Mouse (Mus musculus) CH12.LX (cell line): ENCODE measurements around the gene Pla2g10. TPM values are rescaled to one million over a fixed set of nuclear protein-coding genes. Genes with fewer than 3 reads are reported as not detected.
A peak's percentile ranks its signal among the peaks of the same experiment; 100 is the strongest.
"Not testable (repeated sequence)": the region's sequence is repeated elsewhere in the genome, so short reads cannot be mapped to it uniquely, and the experiment has no call there.

Experiments used
- DNase-seq: peaks from one replicate; pipeline ENCODE4 v3.0.0-alpha.2; 2013; ENCODE audit errors: extremely low read depth
- H3K27ac ChIP-seq: 2 replicates; pipeline ENCODE4 v1.5.1; 2012; ENCODE audit warnings: low read depth, mild to moderate bottlenecking, control low read depth, moderate library complexity; ENCODE audit not compliant: insufficient read depth
- H3K27me3 ChIP-seq: replicated peaks from 2 replicates; pipeline ENCODE3; 2012; ENCODE audit warnings: inconsistent platforms
- H3K36me3 ChIP-seq, 2 experiments: replicated peaks in 1 of 2; 2 replicates each; pipeline versions ENCODE3 to v1.6.1; 2012; ENCODE audit warnings: inconsistent platforms in 1 of 2, low read length in 1 of 2, mild to moderate bottlenecking in 1 of 2, mixed read lengths in 1 of 2, moderate library complexity in 1 of 2; ENCODE audit not compliant: control insufficient read depth in 1 of 2, insufficient read depth in 1 of 2
- H3K4me1 ChIP-seq, 2 experiments: 2 replicates each; pipeline ENCODE4 v1.6.1; 2012; ENCODE audit warnings: inconsistent platforms in 1 of 2, moderate library complexity in 1 of 2; ENCODE audit not compliant: insufficient read depth in 2 of 2, control insufficient read depth in 1 of 2
- H3K4me2 ChIP-seq: 2 replicates; pipeline ENCODE4 v1.6.1; 2012; ENCODE audit warnings: low read depth, mild to moderate bottlenecking, control low read depth; ENCODE audit not compliant: poor library complexity, insufficient read depth, severe bottlenecking
- H3K4me3 ChIP-seq, 3 experiments: fragments of 150-350 bp in 1 of 3; sonication (generic) in 1 of 3; replicated peaks in 1 of 3; 2 replicates each; pipeline versions ENCODE3 to v1.5.1; 2011 to 2012; ENCODE audit warnings: low read depth in 2 of 3, low read length in 2 of 3, mild to moderate bottlenecking in 2 of 3, moderate library complexity in 2 of 3, control low read depth in 1 of 3, improper control_type of control experiment in 1 of 3, inconsistent platforms in 1 of 3, mixed read lengths in 1 of 3; ENCODE audit not compliant: poor library complexity in 1 of 3
- H3K79me2 ChIP-seq: replicated peaks from 2 replicates; pipeline ENCODE4 v1.6.1; 2012; ENCODE audit warnings: mild to moderate bottlenecking, moderate library complexity; ENCODE audit not compliant: control insufficient read depth, poor library complexity, insufficient read depth, severe bottlenecking; ENCODE audit errors: extremely low read depth
- H3K9ac ChIP-seq: 2 replicates; pipeline ENCODE4 v1.6.1; 2012; ENCODE audit warnings: low read depth, mild to moderate bottlenecking, control low read depth, moderate library complexity; ENCODE audit not compliant: insufficient read depth
- H3K9me3 ChIP-seq: replicated peaks from 2 replicates; pipeline ENCODE3; 2012; ENCODE audit warnings: low read length, inconsistent platforms, mixed read lengths
- CHD1 ChIP-seq: IDR thresholded peaks from 2 replicates; pipeline ENCODE4 v1.6.1; 2012; ENCODE audit warnings: low read depth, low read length, improper control_type of control experiment, inconsistent platforms
- CTCF ChIP-seq, 2 experiments: IDR thresholded peaks in 1 of 2; conservative IDR thresholded peaks in 1 of 2; 2 replicates each; pipeline ENCODE4 v1.5.1; 2011 to 2012; ENCODE audit warnings: low read depth in 2 of 2, low read length in 2 of 2, improper control_type of control experiment in 1 of 2, inconsistent platforms in 1 of 2, mild to moderate bottlenecking in 1 of 2, moderate library complexity in 1 of 2
- EP300 ChIP-seq: IDR thresholded peaks from 2 replicates; pipeline ENCODE4 v1.6.1; 2011; ENCODE audit warnings: low read length, improper control_type of control experiment
- IRF4 ChIP-seq: IDR thresholded peaks from 2 replicates; pipeline ENCODE4 v1.6.1; 2014; ENCODE audit warnings: low read depth, mild to moderate bottlenecking, inconsistent platforms, low read length, improper control_type of control experiment
- JUN ChIP-seq: IDR thresholded peaks from 2 replicates; pipeline ENCODE4 v1.6.1; 2011; ENCODE audit warnings: low read depth, mild to moderate bottlenecking, low read length, improper control_type of control experiment, moderate library complexity; ENCODE audit not compliant: insufficient read depth
- JUND ChIP-seq: conservative IDR thresholded peaks from 2 replicates; pipeline ENCODE4 v1.6.1; 2011; ENCODE audit warnings: low read depth, low read length, improper control_type of control experiment
- KAT2A ChIP-seq: IDR thresholded peaks from 2 replicates; pipeline ENCODE4 v1.6.1; 2012; ENCODE audit warnings: low read length, improper control_type of control experiment, inconsistent platforms; ENCODE audit not compliant: insufficient replicate concordance
- MXI1 ChIP-seq: IDR thresholded peaks from 2 replicates; pipeline ENCODE4 v1.6.1; 2011; ENCODE audit warnings: mild to moderate bottlenecking, low read depth, low read length, improper control_type of control experiment
- MYC ChIP-seq: IDR thresholded peaks from 2 replicates; pipeline ENCODE4 v1.6.1; 2011; ENCODE audit warnings: low read depth, mild to moderate bottlenecking, improper control_type of control experiment, low read length
- NELFE ChIP-seq: IDR thresholded peaks from 2 replicates; pipeline ENCODE4 v1.6.1; 2011; ENCODE audit warnings: low read depth, low read length, improper control_type of control experiment
- PAX5 ChIP-seq: IDR thresholded peaks from 2 replicates; pipeline ENCODE4 v1.6.1; 2012; ENCODE audit warnings: low read length, inconsistent platforms, mixed read lengths
- POLR2AphosphoS2 ChIP-seq: IDR thresholded peaks from 2 replicates; pipeline ENCODE4 v1.6.1; 2011; ENCODE audit warnings: low read depth, low read length, improper control_type of control experiment
- SIN3A ChIP-seq: IDR thresholded peaks from 2 replicates; pipeline ENCODE4 v1.6.1; 2012; ENCODE audit warnings: low read length, improper control_type of control experiment, inconsistent platforms
- USF1 ChIP-seq: IDR thresholded peaks from 2 replicates; pipeline ENCODE4 v1.6.1; 2014; ENCODE audit warnings: low read depth, mild to moderate bottlenecking, inconsistent platforms, low read length, improper control_type of control experiment
- ZC3H11A ChIP-seq: IDR thresholded peaks from 2 replicates; pipeline ENCODE4 v1.6.1; 2012; ENCODE audit warnings: low read depth, mild to moderate bottlenecking, inconsistent platforms, low read length, improper control_type of control experiment
- ZKSCAN1 ChIP-seq: IDR thresholded peaks from 2 replicates; pipeline ENCODE4 v1.6.1; 2012; ENCODE audit warnings: low read depth, inconsistent platforms, low read length, improper control_type of control experiment, borderline replicate concordance
- dilution Hi-C: fragments of 300-500 bp; cut with MboI; formaldehyde crosslinking; loops from 2 replicates; pipeline ENCODE4 v1.14.3; 2020; ENCODE audit warnings: low sequenced_read_pairs; ENCODE audit not compliant: extremely low pct_unique_long_range_greater_than_20kb, extremely low pct_ligation_motif_present
- in situ Hi-C: fragments of 300-500 bp; cut with MboI; formaldehyde crosslinking; loops from 3 replicates; pipeline ENCODE4 v1.14.3; 2019; ENCODE audit warnings: low sequenced_read_pairs, low pct_ligation_motif_present, low pct_unique_long_range_greater_than_20kb, mixed read lengths
- polyA plus RNA-seq: library from polyadenylated mRNA; unstranded; fragments of >175 nt; gene quantifications from 2 replicates; pipeline ENCODE4 v1.2.1, GENCODE M21; 2012; ENCODE audit warnings: low read depth; ENCODE audit not compliant: insufficient read length
- total RNA-seq, 2 experiments: library from RNA; depleted of rRNA; stranded (reverse); fragments of 300-350 nt in 1 of 2; fragments of >200 nt in 1 of 2; gene quantifications; 2 replicates each; pipeline ENCODE4 v1.2.3; 2012 to 2014

Pla2g10 gene
- total and polyA plus RNA-seq, 3 experiments = not detected

DNA sequence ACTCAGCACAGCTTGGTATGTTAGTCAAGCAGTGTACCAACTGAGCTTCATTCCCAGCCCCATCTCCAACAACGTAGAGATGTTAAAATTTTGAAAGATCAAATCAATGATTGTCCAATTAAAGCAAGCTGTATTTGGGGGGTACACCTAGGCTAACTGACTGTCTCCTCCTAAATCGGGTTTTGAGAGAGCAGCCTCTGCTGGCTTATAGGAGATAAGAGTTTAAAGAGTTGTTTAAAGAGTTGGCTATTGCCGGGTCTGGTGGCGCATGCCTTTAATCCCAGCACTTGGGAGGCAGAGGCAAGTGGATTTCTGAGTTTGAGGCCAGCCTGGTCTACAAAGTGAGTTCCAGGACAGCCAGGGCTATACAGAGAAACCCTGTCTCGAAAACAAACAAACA is 59.9 kb downstream of the Pla2g10 start:
- in situ Hi-C loops, DNase-seq, H3K27ac ChIP-seq, dilution Hi-C loops, H3K27me3 ChIP-seq, H3K9me3 ChIP-seq: not testable (repeated sequence)
- H3K79me2 ChIP-seq = peaks cover 45% of the 10 kb centered on the region
- H3K36me3 ChIP-seq = peaks cover 5 to 24% of the 10 kb centered on the region in 2 experiments
- H3K4me3 ChIP-seq = peak overlapping the region in 1 of 3 experiments; percentile 86
- peaks cover 5 to 49% of the 10 kb centered on the region in 2 experiments for H3K4me1 ChIP-seq
- H3K4me2 ChIP-seq = peak overlapping the region; percentile 76; the same call in 1 of the 2 replicates
- peak; percentile 83; the same call in 1 of the 2 replicates for TF ChIP-seq CHD1
- peak overlapping the region; percentile 86; the same call in 1 of the 2 replicates for H3K9ac ChIP-seq

DNA sequence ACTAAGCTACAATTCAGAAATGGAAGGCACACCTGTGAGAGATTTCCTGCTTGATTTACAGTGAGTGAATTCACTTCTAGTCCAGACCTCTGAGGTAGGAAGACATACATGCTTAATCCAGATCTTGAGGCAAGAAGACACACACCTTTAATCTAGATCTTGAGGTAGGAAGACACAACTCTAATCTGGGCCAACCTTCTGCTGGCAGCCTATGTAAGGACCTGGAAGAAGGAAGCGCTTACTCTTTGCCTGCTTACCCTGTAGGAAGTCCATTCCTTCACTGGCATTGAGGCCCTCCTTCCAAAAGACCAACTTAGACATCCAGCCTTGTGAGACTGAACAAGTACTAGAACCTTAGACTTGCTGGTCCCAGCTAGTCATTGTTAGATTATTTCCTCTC is 61.5 kb downstream of the Pla2g10 start:
- Histone ChIP-seq H3K27ac (no peak overlapping the region), H3K27me3 (no peaks in the 10 kb centered on the region)

DNA sequence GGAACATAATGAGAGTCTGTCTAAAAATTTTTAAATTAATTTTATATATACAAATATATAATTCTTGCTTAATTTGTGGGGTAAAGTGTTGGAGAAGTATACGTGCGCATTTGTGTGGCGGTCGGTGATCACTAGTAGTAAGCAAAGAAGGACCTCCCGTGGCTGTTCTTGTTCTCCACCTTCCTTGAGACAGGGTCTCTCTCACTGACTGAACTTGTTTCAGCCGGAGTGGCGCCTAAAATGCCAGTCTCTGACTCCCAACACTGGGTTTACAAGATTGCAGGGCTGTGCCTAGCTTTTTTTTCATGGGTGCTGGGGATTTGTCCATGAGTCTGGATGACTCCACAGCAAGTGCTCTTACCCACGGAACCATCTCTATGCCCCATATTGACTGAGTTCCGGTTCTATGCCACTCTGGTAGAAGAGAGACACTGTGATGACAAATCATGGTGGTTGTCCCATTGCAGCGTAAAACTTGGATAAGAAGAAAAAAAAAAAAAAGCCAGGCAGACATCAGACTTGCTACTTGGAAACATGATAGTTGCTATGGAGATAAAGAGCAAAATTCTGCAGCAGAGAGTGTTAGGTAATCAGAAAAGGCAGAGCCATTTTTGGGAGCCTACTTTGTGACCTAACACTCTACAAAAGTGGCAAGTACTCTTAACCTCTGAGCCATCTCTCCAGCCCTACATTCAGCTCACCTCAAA is 62.2 kb downstream of the Pla2g10 start:
- TF ChIP-seq SIN3A = no peak
- peaks cover 16 to 25% of the 10 kb centered on the region in 2 experiments for H3K36me3 ChIP-seq
- H3K4me1 ChIP-seq = peaks cover 5 to 44% of the 10 kb centered on the region in 2 experiments
- dilution Hi-C loops (no loop called here), in situ Hi-C loops (no loop called here)
- H3K27ac ChIP-seq = no peak overlapping the region
- H3K9me3 ChIP-seq = no peaks in the 10 kb centered on the region
- H3K79me2 ChIP-seq = peaks cover 25% of the 10 kb centered on the region
- no peaks in the 10 kb centered on the region for H3K27me3 ChIP-seq
- H3K4me2 ChIP-seq = 0 out of 2 replicates have a peak overlapping the region, but pooled peaks have one; percentile 17
- peak overlapping the region; percentile 26; the same call in 1 of the 2 replicates for H3K9ac ChIP-seq
- peak overlapping the region in 2 of 3 experiments; percentile 73 to 97 for H3K4me3 ChIP-seq
- no peak for DNase-seq

More for the DNA sequence above, 61.5 kb downstream of the Pla2g10 start:
- Histone ChIP-seq H3K4me1 (peaks cover 5 to 51% of the 10 kb centered on the region in 2 experiments), H3K79me2 (peaks cover 32% of the 10 kb centered on the region)
- dilution Hi-C loops = no loop called here
- TF ChIP-seq KAT2A = no peak
- TF ChIP-seq, all 38 proteins: peak for 0
- H3K9me3 ChIP-seq = no peaks in the 10 kb centered on the region
- no peak overlapping the region for H3K4me2 ChIP-seq
- DNase-seq = no peak
- in situ Hi-C loops = no loop called here
- peaks cover 15 to 25% of the 10 kb centered on the region in 2 experiments for H3K36me3 ChIP-seq
- H3K9ac ChIP-seq = no peak overlapping the region
- H3K4me3 ChIP-seq = no peak overlapping the region

GRCm38 (mm10) chr16:13667878-13668343 is 62.9 kb downstream of the Pla2g10 start, which contains the start of gene Parn:
Gene Parn (minus strand): TSS chr16:13668170.
- Histone ChIP-seq H3K36me3 (peaks cover 21 to 32% of the 10 kb centered on the region in 2 experiments), H3K4me3 (peak within 1 kb of the TSS; percentile 73 to 97 (median 80)), H3K79me2 (peaks cover 19% of the 10 kb centered on the region), H3K9me3 (no peaks in the 10 kb centered on the region), H3K9ac (peak within 1 kb of the TSS; percentile 92), H3K27me3 (no peaks in the 10 kb centered on the region), H3K4me1 (peaks cover 5 to 40% of the 10 kb centered on the region in 2 experiments), H3K4me2 (peak within 1 kb of the TSS; percentile 61), H3K27ac (peak within 1 kb of the TSS; percentile 19)
- dilution Hi-C loops = no loop called here
- peak; percentile 97 for DNase-seq
- in situ Hi-C loops = no loop called here
- TF ChIP-seq JUN (no peak), CTCF (conservative IDR thresholded peaks at IDR 0.05 in 1 of 2, IDR thresholded peaks at IDR 0.05 in 1 of 2; ENCODE audit: low read depth in 2 of 2, low read length in 2 of 2) (no peak), ZKSCAN1 (no peak), MXI1 (peak; percentile 98), CHD1 (no peak), ZC3H11A (no peak), EP300 (no peak), NELFE (peak; percentile 95), SIN3A (peak; percentile 98), MYC (peak; percentile 83), IRF4 (peak; percentile 41; the same call in 1 of the 2 replicates), POLR2AphosphoS2 (0 out of 2 replicates have a peak, but pooled peaks have one; percentile 81), USF1 (no peak), KAT2A (peak; percentile 72; the same call in 1 of the 2 replicates), JUND (no peak), PAX5 (no peak)
